Mouse (Mus musculus): ENCODE results near the gene Tsfm. TPM values are rescaled to one million over a fixed set of nuclear protein-coding genes. Genes with fewer than 3 reads are reported as not detected.

Tsfm gene
- total RNA-seq, 2 experiments from 2014 or later = 74.9 to 76.1 TPM

- peak; percentile 72 for DNase-seq
Measured at GRCm38 (mm10) chr10:126962271-126962965, 68.2 kb downstream of the Tsfm start.

- peak; percentile 72 for DNase-seq
Measured at GRCm38 (mm10) chr10:126961757-126962156, 68.9 kb downstream of the Tsfm start.

Small RNA genes lying within 50 kb of the gene (microRNA-seq; reads per million reads assigned to microRNA genes)
- 356 reads per million, percentile 61 among the genes with 10 or more reads in this experiment for gene Mir26a-2
- 3.2 reads per million for gene Mir546

Other genes starting within 250 kb of the Tsfm start
- 10 to 100 TPM in 1 of 2 experiments, 1 to 10 TPM in 1; 7.4 to 11.3 TPM for gene Atp23, start 129.5 kb downstream of the Tsfm start, total RNA-seq (2021)
- gene Ctdsp2, start 52.1 kb downstream of the Tsfm start, total RNA-seq (2021) = 100 to 1,000 TPM; 137 to 168 TPM
- gene Avil, start 30.1 kb downstream of the Tsfm start, total RNA-seq (2021) = 1 to 10 TPM in 1 of 2 experiments, under 1 TPM in 1; 0.72 to 2.1 TPM
- 10 to 100 TPM; 14.9 to 17.6 TPM for gene Mettl1, start 10.6 kb upstream of the Tsfm start, total RNA-seq (2021)
- gene Eef1akmt3, start 10.7 kb upstream of the Tsfm start, total RNA-seq (2021) = under 1 TPM; 0.24 to 0.42 TPM
- under 1 TPM; 0.27 to 0.30 TPM for gene Cyp27b1, start 17.4 kb upstream of the Tsfm start, total RNA-seq (2021)
- 1 to 10 TPM; 6.5 to 6.9 TPM for gene March9, start 29.3 kb upstream of the Tsfm start, total RNA-seq (2021)
- gene Cdk4, start 32.7 kb upstream of the Tsfm start, total RNA-seq (2021) = 100 to 1,000 TPM; 267 to 302 TPM
- 10 to 100 TPM; 81.7 to 94.3 TPM for gene Tspan31, start 39.4 kb upstream of the Tsfm start, total RNA-seq (2021)
- 1 to 10 TPM; 5.7 to 6.2 TPM for gene Agap2, start 44.4 kb upstream of the Tsfm start, total RNA-seq (2021)
- 10 to 100 TPM; 82.0 to 88.6 TPM for gene Os9, start 90.3 kb upstream of the Tsfm start, total RNA-seq (2021)
- gene B4galnt1, start 134.4 kb upstream of the Tsfm start, total RNA-seq (2021) = 10 to 100 TPM; 12.7 to 16.3 TPM
- gene Slc26a10, start 149.8 kb upstream of the Tsfm start, total RNA-seq (2021) = 10 to 100 TPM in 1 of 2 experiments, 1 to 10 TPM in 1; 7.4 to 13.7 TPM
- 10 to 100 TPM; 18.1 to 26.5 TPM for gene Arhgef25, start 159.2 kb upstream of the Tsfm start, total RNA-seq (2021)
- 10 to 100 TPM; 48.3 to 69.4 TPM for gene Dtx3, start 164.9 kb upstream of the Tsfm start, total RNA-seq (2021)
- 10 to 100 TPM; 27.7 to 30.9 TPM for gene Pip4k2c, start 180.7 kb upstream of the Tsfm start, total RNA-seq (2021)
- 10 to 100 TPM in 1 of 2 experiments, 1 to 10 TPM in 1; 7.4 to 16.9 TPM for gene Kif5a, start 232.5 kb upstream of the Tsfm start, total RNA-seq (2021)
- gene Dctn2, start 235.5 kb upstream of the Tsfm start, total RNA-seq (2021) = 100 to 1,000 TPM; 151 to 164 TPM

Data from adrenal gland, postnatal 10 days (tissue).